Mouse (Mus musculus): ENCODE measurements at regions not wholly inside any gene's neighbourhood (a gene's known extent, or its start where the extent isn't known, plus 50 kb on each side); places are given as distances from the start of the nearest gene placed in this dataset.
"Not testable (repeated sequence)": the region's sequence is repeated elsewhere in the genome, so short reads cannot be mapped to it uniquely, and the experiment has no call there.

- DNase-seq (ENCODE audit: low spot score in 2 of 2), result peak; percentile 23 to 34
Observed at GRCm38 (mm10) chr13:27945062-27945461, 71.0 kb upstream of the Prl4a1 start.

GRCm38 (mm10) chr13:27960421-27960820 lies 55.6 kb upstream of the Prl4a1 start:
- not testable (repeated sequence) for DNase-seq (ENCODE audit: low spot score in 2 of 2)

GRCm38 (mm10) chr13:27962381-27962780 lies 53.6 kb upstream of the Prl4a1 start:
- DNase-seq (ENCODE audit: low spot score in 2 of 2), result not testable (repeated sequence)

GRCm38 (mm10) chr13:27966021-27966420 lies 50.0 kb upstream of the Prl4a1 start:
- DNase-seq (ENCODE audit: low spot score in 2 of 2), result not testable (repeated sequence)
